Mouse (Mus musculus) limb, embryonic 11.5 days (tissue): Measurements from ENCODE around the gene Rftn1. TPM values are rescaled to one million over a fixed set of nuclear protein-coding genes. Genes with fewer than 3 reads are reported as not detected.

Source experiments
- ATAC-seq: fragments of 200-750 bp; cut with Nextera tagmentation; 2 replicates; pipeline ENCODE4 v1.8.0; 2017; ENCODE audit warnings: low read depth; ENCODE audit not compliant: insufficient number of reproducible peaks, low FRiP score, low TSS enrichment
- DNase-seq: peaks from one replicate; pipeline ENCODE4 v3.0.0-alpha.2; 2015; ENCODE audit warnings: low spot score
- H3K27ac ChIP-seq: fragments of 300-500 bp; sonication (generic); replicated peaks from 2 replicates; pipeline ENCODE4 v1.5.1; 2014; ENCODE audit warnings: low read depth, mild to moderate bottlenecking, low read length
- H3K27me3 ChIP-seq: fragments of 300-500 bp; sonication (generic); 2 replicates; pipeline ENCODE4 v1.6.1; 2014; ENCODE audit warnings: mild to moderate bottlenecking, low read length, mixed read lengths; ENCODE audit not compliant: control insufficient read depth, insufficient read depth
- H3K36me3 ChIP-seq: fragments of 300-500 bp; sonication (generic); 2 replicates; pipeline ENCODE4 v1.6.1; 2014; ENCODE audit warnings: mild to moderate bottlenecking, low read length, moderate library complexity, mixed read lengths; ENCODE audit not compliant: control insufficient read depth, insufficient read depth
- H3K4me1 ChIP-seq: fragments of 300-500 bp; sonication (generic); 2 replicates; pipeline ENCODE4 v1.6.1; 2014; ENCODE audit warnings: low read length, mixed read lengths; ENCODE audit not compliant: control insufficient read depth, insufficient read depth
- H3K4me2 ChIP-seq: fragments of 300-500 bp; sonication (generic); 2 replicates; pipeline ENCODE4 v1.6.1; 2014; ENCODE audit warnings: low read depth, mild to moderate bottlenecking, moderate library complexity; ENCODE audit not compliant: severe bottlenecking
- H3K4me3 ChIP-seq: fragments of 300-500 bp; sonication (generic); 2 replicates; pipeline ENCODE4 v1.5.1; 2014; ENCODE audit warnings: low read depth, low read length
- H3K9ac ChIP-seq: fragments of 300-500 bp; sonication (generic); 2 replicates; pipeline ENCODE4 v1.6.1; 2014; ENCODE audit warnings: mild to moderate bottlenecking, low read length
- H3K9me3 ChIP-seq: fragments of 300-500 bp; sonication (generic); 2 replicates; pipeline ENCODE4 v1.6.1; 2016; ENCODE audit warnings: low read length; ENCODE audit not compliant: control insufficient read depth
- WGBS: fragments of 180-500 bp; shearing (Covaris S2); extraction: QIAGEN DNeasy Blood & Tissue Kit; methylation state at CpG from one replicate; pipeline ENCODE4 v1.1.7; 2014; 5-methylcytosine and 5-hydroxymethylcytosine counted together
- polyA plus RNA-seq: library from polyadenylated mRNA; unstranded; fragments of >200 nt; fragmentation: Nextera tagmentation; extraction: Ambion mirVana; gene quantifications from 2 replicates; pipeline ENCODE4 v1.2.1, GENCODE M21; 2014

Gene Rftn1
- polyA plus RNA-seq, 1 experiment from 2014 or later: 5.1 TPM

- Histone ChIP-seq H3K4me3 (no peak overlapping the region), H3K36me3 (no peaks in the 10 kb centered on the region), H3K27ac (no peak overlapping the region), H3K27me3 (no peaks in the 10 kb centered on the region), H3K9ac (no peak overlapping the region), H3K4me1 (no peaks in the 10 kb centered on the region), H3K9me3 (no peaks in the 10 kb centered on the region), H3K4me2 (no peak overlapping the region)
- WGBS: 93% methylated on average over 3 of the region's 3 CpGs
- no peak for ATAC-seq
- DNase-seq: no peak
Observed at GRCm38 (mm10) chr17:50040727-50041410, 149.6 kb downstream of the Rftn1 start.

DNA sequence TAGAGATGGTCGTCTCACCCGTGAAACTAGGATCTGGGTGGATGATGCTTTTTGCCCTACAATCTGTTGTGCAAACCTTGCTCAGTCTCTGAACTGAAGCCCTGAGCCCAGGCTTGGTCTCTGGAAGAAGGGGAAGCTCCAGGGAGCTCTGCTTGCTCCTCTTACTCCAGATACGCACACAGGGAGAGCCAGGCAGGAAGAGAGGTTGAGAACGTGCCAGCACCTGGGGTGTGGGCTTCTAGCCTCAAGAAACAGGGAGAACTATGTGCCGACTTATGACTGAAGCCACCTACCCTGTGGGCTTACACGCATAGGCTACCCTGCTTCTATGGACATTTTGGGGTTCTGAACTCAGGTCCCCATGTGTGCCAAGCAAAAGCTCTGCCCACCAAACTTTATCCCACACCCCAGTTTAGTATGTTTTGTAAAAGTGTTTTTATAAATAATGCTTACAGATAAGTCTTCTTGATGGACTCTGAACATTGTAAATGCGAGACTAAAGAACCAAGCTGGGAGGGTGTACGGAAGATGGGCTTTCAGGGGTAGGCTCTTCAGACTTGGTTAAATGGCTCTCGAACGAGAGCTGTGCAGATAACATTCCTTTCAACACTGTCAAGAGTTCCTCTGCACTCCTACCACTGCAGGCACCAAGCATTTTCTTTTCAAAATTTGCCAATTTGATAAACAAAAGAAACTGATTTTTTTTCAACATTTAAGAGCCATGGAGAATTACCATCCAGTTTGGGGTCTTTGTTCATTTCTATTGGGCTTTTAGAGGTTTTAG is 152.4 kb downstream of the Rftn1 start:
- Histone ChIP-seq H3K27ac (no peak overlapping the region), H3K4me3 (no peak overlapping the region), H3K9ac (no peak overlapping the region), H3K4me1 (no peaks in the 10 kb centered on the region), H3K36me3 (no peaks in the 10 kb centered on the region), H3K9me3 (no peaks in the 10 kb centered on the region), H3K4me2 (no peak overlapping the region), H3K27me3 (no peaks in the 10 kb centered on the region)
- no peak for DNase-seq
- no peak for ATAC-seq
- WGBS: 90% methylated on average over 10 of the region's 10 CpGs

GRCm38 (mm10) chr17:50037416-50037815 is 153.1 kb downstream of the Rftn1 start:
- Histone ChIP-seq H3K4me1 (no peaks in the 10 kb centered on the region), H3K9me3 (no peaks in the 10 kb centered on the region), H3K9ac (no peak overlapping the region), H3K4me3 (no peak overlapping the region), H3K4me2 (no peak overlapping the region), H3K27me3 (no peaks in the 10 kb centered on the region), H3K27ac (no peak overlapping the region), H3K36me3 (no peaks in the 10 kb centered on the region)
- ATAC-seq (no peak), DNase-seq (no peak)
- WGBS: 83% methylated on average over 4 of the region's 4 CpGs

GRCm38 (mm10) chr17:50036751-50037385 is 153.6 kb downstream of the Rftn1 start:
- Histone ChIP-seq H3K36me3 (no peaks in the 10 kb centered on the region), H3K27ac (no peak overlapping the region), H3K4me1 (no peaks in the 10 kb centered on the region), H3K4me3 (no peak overlapping the region), H3K9ac (no peak overlapping the region), H3K27me3 (no peaks in the 10 kb centered on the region), H3K9me3 (no peaks in the 10 kb centered on the region), H3K4me2 (no peak overlapping the region)
- ATAC-seq (no peak), DNase-seq (no peak)
- WGBS: 91% methylated on average over 14 of the region's 14 CpGs

- H3K4me2 ChIP-seq: no peak overlapping the region
- 80% methylated on average over 6 of the region's 6 CpGs for WGBS
- no peaks in the 10 kb centered on the region for H3K27me3 ChIP-seq
- no peak overlapping the region for H3K27ac ChIP-seq
- ATAC-seq: no peak
- no peak for DNase-seq
- H3K4me3 ChIP-seq: no peak overlapping the region
- no peaks in the 10 kb centered on the region for H3K9me3 ChIP-seq
- H3K9ac ChIP-seq: no peak overlapping the region
- H3K36me3 ChIP-seq: no peaks in the 10 kb centered on the region
- H3K4me1 ChIP-seq: no peaks in the 10 kb centered on the region
Observed at GRCm38 (mm10) chr17:50033698-50034097, 156.8 kb downstream of the Rftn1 start.

- Histone ChIP-seq H3K36me3 (no peaks in the 10 kb centered on the region), H3K4me1 (no peaks in the 10 kb centered on the region), H3K9me3 (no peaks in the 10 kb centered on the region), H3K27ac (no peak overlapping the region), H3K4me2 (no peak overlapping the region), H3K27me3 (no peaks in the 10 kb centered on the region), H3K9ac (no peak overlapping the region), H3K4me3 (no peak overlapping the region)
- ATAC-seq: no peak
- no peak for DNase-seq
- WGBS: 90% methylated on average over 13 of the region's 13 CpGs
Observed at GRCm38 (mm10) chr17:50031548-50032491, 158.7 kb downstream of the Rftn1 start.

GRCm38 (mm10) chr17:50025651-50026050 is 164.8 kb downstream of the Rftn1 start:
- H3K4me2 ChIP-seq: no peak overlapping the region
- 0 out of 2 replicates have a peak, but pooled peaks cover 2% of the 10 kb centered on the region for H3K4me1 ChIP-seq
- ATAC-seq (no peak), DNase-seq (no peak)
- H3K36me3 ChIP-seq: no peaks in the 10 kb centered on the region
- H3K27ac ChIP-seq: no peak overlapping the region
- no peaks in the 10 kb centered on the region for H3K9me3 ChIP-seq
- H3K4me3 ChIP-seq: no peak overlapping the region
- H3K27me3 ChIP-seq: no peaks in the 10 kb centered on the region
- no peak overlapping the region for H3K9ac ChIP-seq
- WGBS: 68% methylated on average over 1 of the region's 1 CpGs

- 80% methylated on average over 4 of the region's 4 CpGs for WGBS
- H3K9me3 ChIP-seq: no peaks in the 10 kb centered on the region
- DNase-seq: no peak
Observed at GRCm38 (mm10) chr17:50025173-50025626, 165.3 kb downstream of the Rftn1 start.

More at GRCm38 (mm10) chr17:50025173-50025626, 165.3 kb downstream of the Rftn1 start:
- no peak for ATAC-seq
- Histone ChIP-seq H3K27me3 (no peaks in the 10 kb centered on the region), H3K4me2 (no peak overlapping the region), H3K27ac (no peak overlapping the region), H3K9ac (no peak overlapping the region), H3K4me3 (no peak overlapping the region), H3K4me1 (0 out of 2 replicates have a peak, but pooled peaks cover 6% of the 10 kb centered on the region), H3K36me3 (no peaks in the 10 kb centered on the region)
